Mouse (Mus musculus) testis, adult 2 months (tissue): ENCODE results near the gene Fbxl7.

Experiments
- CTCF ChIP-seq: fragments of 200-500 bp; IDR thresholded peaks from 2 replicates; pipeline ENCODE4 v1.5.1; 2012; ENCODE audit warnings: low read depth, mild to moderate bottlenecking, inconsistent platforms, low read length, moderate library complexity; ENCODE audit not compliant: control insufficient read depth, insufficient read depth, insufficient replicate concordance
- POLR2A ChIP-seq: fragments of 200-500 bp; IDR thresholded peaks from 2 replicates; pipeline ENCODE4 v1.6.1; 2012; ENCODE audit warnings: low read depth, mild to moderate bottlenecking, inconsistent platforms, low read length, moderate library complexity; ENCODE audit not compliant: control insufficient read depth

DNA sequence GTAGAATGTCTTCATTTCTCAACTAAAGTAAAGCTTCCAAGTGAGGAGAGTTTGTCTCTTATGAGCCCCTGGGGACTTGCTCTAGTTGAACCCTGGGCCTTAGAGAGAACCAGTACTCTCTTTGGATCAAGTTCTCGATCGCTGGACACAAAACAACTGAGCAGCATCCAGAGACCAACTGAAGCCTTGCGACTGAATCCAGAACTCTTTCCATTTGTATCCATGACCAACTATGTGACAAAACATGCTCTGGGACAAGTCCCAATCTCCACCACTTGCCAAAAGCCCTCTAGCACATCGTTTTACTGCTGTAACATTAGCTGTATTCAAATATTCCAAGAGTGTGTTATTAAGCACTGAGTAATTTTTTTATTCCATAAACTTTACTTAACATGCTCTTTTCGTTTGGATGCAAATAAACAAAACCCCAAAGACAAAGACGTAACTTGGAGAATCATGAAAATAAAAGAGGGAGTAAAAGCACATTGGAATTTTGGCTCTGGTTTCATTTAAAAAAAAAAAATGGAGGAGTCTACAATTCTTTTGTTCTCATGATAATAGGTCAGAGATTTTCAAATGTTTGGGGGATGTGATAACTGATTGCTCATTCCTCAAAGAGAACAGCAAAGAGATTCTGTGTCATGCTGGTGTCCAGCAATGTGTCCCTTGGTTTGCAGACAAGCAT, 192.1 kb downstream of the Fbxl7 start:
- TF ChIP-seq CTCF (no peak), POLR2A (no peak)
